Mouse (Mus musculus): ENCODE measurements at regions not wholly inside any gene's neighbourhood (a gene's known extent, or its start where the extent isn't known, plus 50 kb on each side); places are given as distances from the start of the nearest gene placed in this dataset.

DNA sequence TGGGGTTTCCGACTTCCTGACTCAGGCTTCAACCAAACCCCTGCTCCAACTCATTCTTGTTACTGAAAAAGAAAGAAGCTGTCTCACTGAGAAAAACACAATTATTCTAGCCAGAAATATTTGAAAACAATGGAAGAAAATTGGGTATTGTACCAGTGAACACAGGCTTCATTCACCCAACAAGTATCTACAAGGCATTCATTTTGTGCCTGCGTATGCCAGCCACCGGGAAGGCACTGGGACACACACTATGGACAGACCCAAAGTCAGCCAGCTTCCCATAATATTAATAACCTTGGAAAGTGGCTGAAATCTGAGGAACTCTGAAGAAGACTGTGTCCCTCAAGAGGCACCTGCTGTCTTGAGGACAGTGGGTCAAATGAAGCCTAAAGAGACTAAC is 175.5 kb upstream of the Noct start:
- Histone ChIP-seq H3K79me3 (ENCODE audit: low read depth) (no peaks in the 10 kb centered on the region), H3ac (ENCODE audit: control insufficient read depth, insufficient read length, low read depth) (no peak overlapping the region), H3K36me3 (ENCODE audit: control insufficient read depth, insufficient read depth) (no peaks in the 10 kb centered on the region), H3K27me3 (ENCODE audit: control insufficient read depth, insufficient read depth, insufficient read length) (no peaks in the 10 kb centered on the region), H3K4me3 (ENCODE audit: insufficient read depth, poor library complexity, severe bottlenecking) (no peak overlapping the region), H3K79me2 (ENCODE audit: control insufficient read depth, insufficient read depth) (no peaks in the 10 kb centered on the region)
- TF ChIP-seq MAX (IDR thresholded peaks at IDR 0.05) (no peak), FOSL1 (IDR thresholded peaks at IDR 0.05; ENCODE audit: insufficient read depth, low read length, poor library complexity, severe bottlenecking) (no peak), CEBPB (IDR thresholded peaks at IDR 0.05; ENCODE audit: low read depth) (no peak), MYOD1 (IDR thresholded peaks at IDR 0.05; ENCODE audit: control insufficient read depth, insufficient read length, low read depth) (no peak), CTCF (IDR thresholded peaks at IDR 0.05; ENCODE audit: control insufficient read depth, insufficient read depth, insufficient read length) (no peak), USF1 (IDR thresholded peaks at IDR 0.05; ENCODE audit: low read depth) (no peak), MYOG (IDR thresholded peaks at IDR 0.05; ENCODE audit: control insufficient read depth, extremely low read depth, insufficient read length) (no peak)

DNA sequence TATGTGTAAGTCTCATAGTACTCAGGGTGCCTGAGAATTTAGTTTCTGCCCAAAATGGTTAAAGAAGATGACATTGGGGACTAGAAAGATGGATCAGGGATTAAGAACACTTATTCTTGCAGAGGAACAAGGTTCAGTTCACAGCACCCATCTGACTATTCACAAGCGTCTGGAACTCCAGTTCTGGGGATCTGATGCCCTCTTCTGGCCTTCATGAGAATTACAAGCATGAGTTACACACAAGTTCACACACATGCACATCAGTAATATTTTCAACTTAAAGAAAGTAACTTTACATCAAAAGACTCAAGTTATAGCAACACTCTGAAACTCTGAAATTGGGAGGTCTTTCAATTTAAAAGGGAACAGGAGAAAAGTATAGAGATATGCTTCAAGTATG is 174.1 kb upstream of the Noct start:
- Histone ChIP-seq H3K4me3 (ENCODE audit: insufficient read depth, poor library complexity, severe bottlenecking) (no peak overlapping the region), H3K79me2 (ENCODE audit: control insufficient read depth, insufficient read depth) (no peaks in the 10 kb centered on the region), H3K36me3 (ENCODE audit: control insufficient read depth, insufficient read depth) (no peaks in the 10 kb centered on the region), H3K27me3 (ENCODE audit: control insufficient read depth, insufficient read depth, insufficient read length) (no peaks in the 10 kb centered on the region), H3K79me3 (ENCODE audit: low read depth) (no peaks in the 10 kb centered on the region), H3ac (ENCODE audit: control insufficient read depth, insufficient read length, low read depth) (no peak overlapping the region)
- TF ChIP-seq MYOD1 (IDR thresholded peaks at IDR 0.05; ENCODE audit: control insufficient read depth, insufficient read length, low read depth) (no peak), USF1 (IDR thresholded peaks at IDR 0.05; ENCODE audit: low read depth) (no peak), CTCF (IDR thresholded peaks at IDR 0.05; ENCODE audit: control insufficient read depth, insufficient read depth, insufficient read length) (no peak), FOSL1 (IDR thresholded peaks at IDR 0.05; ENCODE audit: insufficient read depth, low read length, poor library complexity, severe bottlenecking) (no peak), MYOG (IDR thresholded peaks at IDR 0.05; ENCODE audit: control insufficient read depth, extremely low read depth, insufficient read length) (no peak), CEBPB (IDR thresholded peaks at IDR 0.05; ENCODE audit: low read depth) (no peak), MAX (IDR thresholded peaks at IDR 0.05) (no peak)

DNA sequence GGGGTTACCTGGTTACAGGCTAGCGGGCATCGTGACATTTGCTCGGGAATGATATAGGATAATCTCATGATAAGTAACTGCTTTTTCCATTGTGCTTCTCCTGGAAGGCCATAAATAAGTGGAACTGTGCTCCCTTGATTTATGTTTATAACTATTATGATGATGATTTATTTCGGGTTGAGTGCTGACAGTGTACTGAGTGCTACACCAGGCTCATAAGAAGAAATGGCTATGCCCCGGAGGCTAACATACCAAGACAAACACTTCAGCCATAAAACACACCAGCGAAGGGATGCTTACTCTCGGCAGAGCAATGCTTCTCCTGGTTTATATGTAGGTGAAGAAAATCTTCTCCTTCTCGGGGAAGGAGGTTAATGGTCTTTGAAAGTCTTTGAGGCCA is 169.2 kb upstream of the Noct start:
- H3K79me2 ChIP-seq (ENCODE audit: control insufficient read depth, insufficient read depth), result no peaks in the 10 kb centered on the region
- no peaks in the 10 kb centered on the region for H3K79me3 ChIP-seq (ENCODE audit: low read depth)
- H3K4me3 ChIP-seq (ENCODE audit: insufficient read depth, poor library complexity, severe bottlenecking), result no peak overlapping the region
- TF ChIP-seq MAX (IDR thresholded peaks at IDR 0.05) (no peak), MYOG (IDR thresholded peaks at IDR 0.05; ENCODE audit: control insufficient read depth, extremely low read depth, insufficient read length) (no peak), CTCF (IDR thresholded peaks at IDR 0.05; ENCODE audit: control insufficient read depth, insufficient read depth, insufficient read length) (no peak), CEBPB (IDR thresholded peaks at IDR 0.05; ENCODE audit: low read depth) (no peak), MYOD1 (IDR thresholded peaks at IDR 0.05; ENCODE audit: control insufficient read depth, insufficient read length, low read depth) (no peak), USF1 (IDR thresholded peaks at IDR 0.05; ENCODE audit: low read depth) (no peak), FOSL1 (IDR thresholded peaks at IDR 0.05; ENCODE audit: insufficient read depth, low read length, poor library complexity, severe bottlenecking) (no peak)
- H3K27me3 ChIP-seq (ENCODE audit: control insufficient read depth, insufficient read depth, insufficient read length), result no peaks in the 10 kb centered on the region
- H3ac ChIP-seq (ENCODE audit: control insufficient read depth, insufficient read length, low read depth), result no peak overlapping the region
- no peaks in the 10 kb centered on the region for H3K36me3 ChIP-seq (ENCODE audit: control insufficient read depth, insufficient read depth)

DNA sequence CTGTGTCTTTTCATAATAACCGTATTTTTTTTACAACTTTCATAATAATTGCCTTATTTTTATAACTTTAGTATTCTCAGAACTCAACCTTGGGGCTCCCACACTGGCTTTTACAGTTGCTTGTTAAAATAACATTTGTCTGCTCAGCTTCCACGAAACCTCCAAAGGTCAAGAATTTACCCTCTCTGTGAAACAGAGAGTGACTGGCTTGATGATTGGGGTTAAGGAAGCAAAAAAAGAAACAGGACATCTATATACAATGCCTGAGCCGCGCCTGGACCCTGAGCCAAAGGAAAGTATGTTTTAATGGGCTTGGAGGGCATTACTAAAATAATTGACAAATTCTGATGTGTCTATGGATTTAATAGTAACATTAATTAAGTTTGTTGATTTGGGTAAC is 160.0 kb upstream of the Noct start:
- H3K79me3 ChIP-seq (ENCODE audit: low read depth), result no peaks in the 10 kb centered on the region
- TF ChIP-seq CTCF (IDR thresholded peaks at IDR 0.05; ENCODE audit: control insufficient read depth, insufficient read depth, insufficient read length) (no peak), MAX (IDR thresholded peaks at IDR 0.05) (no peak), MYOG (IDR thresholded peaks at IDR 0.05; ENCODE audit: control insufficient read depth, extremely low read depth, insufficient read length) (no peak), MYOD1 (IDR thresholded peaks at IDR 0.05; ENCODE audit: control insufficient read depth, insufficient read length, low read depth) (no peak), USF1 (IDR thresholded peaks at IDR 0.05; ENCODE audit: low read depth) (no peak), CEBPB (IDR thresholded peaks at IDR 0.05; ENCODE audit: low read depth) (no peak), FOSL1 (IDR thresholded peaks at IDR 0.05; ENCODE audit: insufficient read depth, low read length, poor library complexity, severe bottlenecking) (no peak)
- no peaks in the 10 kb centered on the region for H3K27me3 ChIP-seq (ENCODE audit: control insufficient read depth, insufficient read depth, insufficient read length)
- no peak overlapping the region for H3K4me3 ChIP-seq (ENCODE audit: insufficient read depth, poor library complexity, severe bottlenecking)
- no peaks in the 10 kb centered on the region for H3K36me3 ChIP-seq (ENCODE audit: control insufficient read depth, insufficient read depth)
- H3K79me2 ChIP-seq (ENCODE audit: control insufficient read depth, insufficient read depth), result no peaks in the 10 kb centered on the region
- no peak overlapping the region for H3ac ChIP-seq (ENCODE audit: control insufficient read depth, insufficient read length, low read depth)

DNA sequence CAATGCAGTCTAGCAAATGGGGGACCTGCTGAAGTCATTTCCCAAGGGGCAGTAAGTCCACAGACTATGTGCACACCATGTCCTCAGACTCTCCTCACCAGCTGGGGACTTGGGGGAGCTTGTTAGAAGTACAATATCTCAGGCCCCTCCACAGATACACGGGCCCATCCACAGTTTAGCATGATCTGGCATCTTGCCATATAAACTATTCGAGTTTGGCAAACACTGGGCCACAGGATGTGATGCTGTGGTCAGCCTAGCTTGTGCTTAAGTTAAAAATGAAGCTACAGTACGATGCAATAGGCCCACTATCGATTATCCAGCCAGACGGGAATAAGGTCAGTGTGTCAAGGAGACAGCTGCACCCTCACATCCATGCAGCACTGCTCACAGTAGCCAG is 157.9 kb upstream of the Noct start:
- Histone ChIP-seq H3K27me3 (ENCODE audit: control insufficient read depth, insufficient read depth, insufficient read length) (no peaks in the 10 kb centered on the region), H3K4me3 (ENCODE audit: insufficient read depth, poor library complexity, severe bottlenecking) (no peak overlapping the region), H3ac (ENCODE audit: control insufficient read depth, insufficient read length, low read depth) (no peak overlapping the region), H3K79me3 (ENCODE audit: low read depth) (no peaks in the 10 kb centered on the region), H3K79me2 (ENCODE audit: control insufficient read depth, insufficient read depth) (no peaks in the 10 kb centered on the region), H3K36me3 (ENCODE audit: control insufficient read depth, insufficient read depth) (no peaks in the 10 kb centered on the region)
- TF ChIP-seq MAX (IDR thresholded peaks at IDR 0.05) (no peak), MYOG (IDR thresholded peaks at IDR 0.05; ENCODE audit: control insufficient read depth, extremely low read depth, insufficient read length) (no peak), USF1 (IDR thresholded peaks at IDR 0.05; ENCODE audit: low read depth) (no peak), MYOD1 (IDR thresholded peaks at IDR 0.05; ENCODE audit: control insufficient read depth, insufficient read length, low read depth) (no peak), FOSL1 (IDR thresholded peaks at IDR 0.05; ENCODE audit: insufficient read depth, low read length, poor library complexity, severe bottlenecking) (no peak), CEBPB (IDR thresholded peaks at IDR 0.05; ENCODE audit: low read depth) (no peak), CTCF (IDR thresholded peaks at IDR 0.05; ENCODE audit: control insufficient read depth, insufficient read depth, insufficient read length) (no peak)

DNA sequence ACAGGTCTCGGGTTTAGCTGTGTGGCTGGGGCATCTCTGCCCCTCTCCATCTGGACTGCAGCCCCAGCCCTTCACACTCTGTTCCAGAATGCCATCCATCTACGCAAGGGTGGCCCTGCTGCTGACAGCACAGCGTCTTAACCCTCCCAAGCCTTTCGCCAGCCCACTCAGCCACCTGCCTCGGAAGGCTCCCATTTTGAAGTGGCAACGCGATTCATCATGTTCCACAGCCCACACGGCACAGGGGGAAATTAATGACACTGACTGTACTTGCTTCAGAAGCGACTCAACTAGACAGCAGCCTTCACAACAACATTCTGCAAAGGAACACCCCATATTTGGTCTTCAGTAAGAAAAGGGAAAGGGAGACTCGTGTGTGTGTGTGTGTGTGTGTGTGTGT is 151.8 kb upstream of the Noct start:
- H3K79me3 ChIP-seq (ENCODE audit: low read depth), result no peaks in the 10 kb centered on the region
- TF ChIP-seq USF1 (IDR thresholded peaks at IDR 0.05; ENCODE audit: low read depth) (no peak), MAX (IDR thresholded peaks at IDR 0.05) (no peak), FOSL1 (IDR thresholded peaks at IDR 0.05; ENCODE audit: insufficient read depth, low read length, poor library complexity, severe bottlenecking) (no peak), MYOD1 (IDR thresholded peaks at IDR 0.05; ENCODE audit: control insufficient read depth, insufficient read length, low read depth) (no peak), MYOG (IDR thresholded peaks at IDR 0.05; ENCODE audit: control insufficient read depth, extremely low read depth, insufficient read length) (no peak), CTCF (IDR thresholded peaks at IDR 0.05; ENCODE audit: control insufficient read depth, insufficient read depth, insufficient read length) (no peak), CEBPB (IDR thresholded peaks at IDR 0.05; ENCODE audit: low read depth) (no peak)
- H3ac ChIP-seq (ENCODE audit: control insufficient read depth, insufficient read length, low read depth), result no peak overlapping the region
- no peaks in the 10 kb centered on the region for H3K36me3 ChIP-seq (ENCODE audit: control insufficient read depth, insufficient read depth)
- H3K4me3 ChIP-seq (ENCODE audit: insufficient read depth, poor library complexity, severe bottlenecking), result no peak overlapping the region
- H3K27me3 ChIP-seq (ENCODE audit: control insufficient read depth, insufficient read depth, insufficient read length), result no peaks in the 10 kb centered on the region
- H3K79me2 ChIP-seq (ENCODE audit: control insufficient read depth, insufficient read depth), result no peaks in the 10 kb centered on the region
